Mouse (Mus musculus) stomach, embryonic 14.5 days (tissue): ENCODE results near the gene Zfp616. TPM values are rescaled to one million over a fixed set of nuclear protein-coding genes. Genes with fewer than 3 reads are reported as not detected.

Experiments used
- polyA plus RNA-seq: library from polyadenylated mRNA; unstranded; fragments of >200 nt; fragmentation: Nextera tagmentation; extraction: Ambion mirVana; gene quantifications from 2 replicates; pipeline ENCODE4 v1.2.1, GENCODE M21; 2014

Zfp616 gene
- polyA plus RNA-seq, 1 experiment from 2014 or later = not detected

Other genes with a start within 250 kb of the Zfp616 start
- not detected in 2 replicates for gene Olfr393, start 218.5 kb upstream of the Zfp616 start, polyA plus RNA-seq
- not detected in 2 replicates for gene Olfr394, start 179.2 kb upstream of the Zfp616 start, polyA plus RNA-seq
- not detected in 2 replicates for gene Olfr395, start 160.7 kb upstream of the Zfp616 start, polyA plus RNA-seq
- not detected in 2 replicates for gene Olfr23, start 133.3 kb upstream of the Zfp616 start, polyA plus RNA-seq
- gene Olfr397, start 109.1 kb upstream of the Zfp616 start, polyA plus RNA-seq = not detected in 2 replicates
- gene Olfr398, start 79.5 kb upstream of the Zfp616 start, polyA plus RNA-seq = not detected in 2 replicates
- not detected in 2 replicates for gene Olfr139, start 13.4 kb upstream of the Zfp616 start, polyA plus RNA-seq
- not detected in 2 replicates for gene Olfr399, start 13.3 kb upstream of the Zfp616 start, polyA plus RNA-seq
- not detected in 2 replicates for gene Olfr401, start 43.8 kb downstream of the Zfp616 start, polyA plus RNA-seq
- gene Olfr402, start 83.6 kb downstream of the Zfp616 start, polyA plus RNA-seq = not detected in 2 replicates
- not detected in 2 replicates for gene Olfr403, start 116.3 kb downstream of the Zfp616 start, polyA plus RNA-seq
- not detected in 2 replicates for gene Olfr43, start 141.4 kb downstream of the Zfp616 start, polyA plus RNA-seq
- gene Olfr406, start 189.9 kb downstream of the Zfp616 start, polyA plus RNA-seq = not detected in 2 replicates
- not detected in 2 replicates for gene Olfr59, start 213.8 kb downstream of the Zfp616 start, polyA plus RNA-seq